Mouse (Mus musculus) liver, embryonic 13.5 days (tissue): ENCODE measurements around the gene Pigz. TPM values are rescaled to one million over a fixed set of nuclear protein-coding genes. Genes with fewer than 3 reads are reported as not detected.

ENCODE experiments used
- ATAC-seq: fragments of 200-750 bp; cut with Nextera tagmentation; 2 replicates; pipeline ENCODE4 v1.8.0; 2017; ENCODE audit warnings: low read depth, mild to moderate bottlenecking, moderate number of reproducible peaks, moderate library complexity
- DNase-seq: peaks from one replicate; pipeline ENCODE4 v3.0.0; 2022
- H3K27ac ChIP-seq: fragments of 300-500 bp; sonication (generic); 2 replicates; pipeline ENCODE4 v1.5.1; 2015; ENCODE audit warnings: moderate library complexity, mild to moderate bottlenecking, inconsistent platforms
- H3K27me3 ChIP-seq: fragments of 300-500 bp; sonication (generic); 2 replicates; pipeline ENCODE4 v1.6.1; 2015; ENCODE audit warnings: mild to moderate bottlenecking, inconsistent platforms
- H3K36me3 ChIP-seq: fragments of 300-500 bp; sonication (generic); 2 replicates; pipeline ENCODE4 v1.6.1; 2015; ENCODE audit warnings: mild to moderate bottlenecking, inconsistent platforms
- H3K4me1 ChIP-seq: fragments of 300-500 bp; sonication (generic); replicated peaks from 2 replicates; pipeline ENCODE4 v1.6.1; 2015; ENCODE audit warnings: inconsistent platforms
- H3K4me2 ChIP-seq: fragments of 300-500 bp; sonication (generic); 2 replicates; pipeline ENCODE4 v1.6.1; 2015; ENCODE audit warnings: inconsistent platforms, mild to moderate bottlenecking, moderate library complexity
- H3K4me3 ChIP-seq: fragments of 300-500 bp; sonication (generic); replicated peaks from 2 replicates; pipeline ENCODE4 v1.5.1; 2015; ENCODE audit warnings: mild to moderate bottlenecking, inconsistent platforms
- H3K9ac ChIP-seq: fragments of 300-500 bp; sonication (generic); 2 replicates; pipeline ENCODE4 v1.6.1; 2015; ENCODE audit warnings: mild to moderate bottlenecking, inconsistent platforms
- H3K9me3 ChIP-seq: fragments of 300-500 bp; sonication (generic); replicated peaks from 2 replicates; pipeline ENCODE4 v1.6.1; 2016; ENCODE audit warnings: inconsistent platforms
- WGBS: fragments of 180-500 bp; shearing (Covaris S2); methylation state at CpG from one replicate; pipeline ENCODE4 v1.1.7; 2015; ENCODE audit not compliant: insufficient replicate concordance; 5-methylcytosine and 5-hydroxymethylcytosine counted together
- polyA plus RNA-seq: library from polyadenylated mRNA; unstranded; fragments of >200 nt; fragmentation: Nextera tagmentation; extraction: Ambion mirVana; gene quantifications from 2 replicates; pipeline ENCODE4 v1.2.1, GENCODE M21; 2015

Pigz gene
- 0.38 TPM in 1 of 2 replicates, not detected in the other for polyA plus RNA-seq

GRCm38 (mm10) chr16:31933751-31934549 lies at the start of gene Pigz:
Pigz (plus strand) TSS chr16:31933851.
- ATAC-seq (no peak), DNase-seq (no peak)
- no peaks in the 10 kb centered on the region for H3K36me3 ChIP-seq
- peak within 1 kb of the TSS; percentile 56 for H3K4me3 ChIP-seq
- H3K27ac ChIP-seq: no peak within 1 kb of the TSS
- H3K9me3 ChIP-seq: no peaks in the 10 kb centered on the region
- peak within 1 kb of the TSS; percentile 78 for H3K4me2 ChIP-seq
- H3K9ac ChIP-seq: peak within 1 kb of the TSS; percentile 57; the same call in 1 of the 2 replicates
- H3K4me1 ChIP-seq: peaks cover 25% of the 10 kb centered on the region
- peaks cover 71% of the 10 kb centered on the region for H3K27me3 ChIP-seq
- 10% methylated on average over 42 of the region's 42 CpGs for WGBS

GRCm38 (mm10) chr16:31883902-31884301 lies 49.7 kb upstream of the Pigz start:
- peak overlapping the region; percentile 41; the same call in 1 of the 2 replicates for H3K4me2 ChIP-seq
- 0 out of 2 replicates have a peak, but pooled peaks cover 4% of the 10 kb centered on the region for H3K27me3 ChIP-seq
- no peak overlapping the region for H3K27ac ChIP-seq
- H3K9ac ChIP-seq: no peak overlapping the region
- DNase-seq: no peak
- peak; percentile 29; the same call in 1 of the 2 replicates for ATAC-seq
- WGBS: 12% methylated on average over 6 of the region's 6 CpGs
- no peaks in the 10 kb centered on the region for H3K9me3 ChIP-seq
- H3K36me3 ChIP-seq: no peaks in the 10 kb centered on the region
- H3K4me1 ChIP-seq: peaks cover 12% of the 10 kb centered on the region
- no peak overlapping the region for H3K4me3 ChIP-seq

GRCm38 (mm10) chr16:31890907-31891306 lies 42.7 kb upstream of the Pigz start:
- no peak for DNase-seq
- Histone ChIP-seq H3K36me3 (no peaks in the 10 kb centered on the region), H3K27me3 (no peaks in the 10 kb centered on the region), H3K4me2 (no peak overlapping the region), H3K27ac (no peak overlapping the region), H3K4me1 (no peaks in the 10 kb centered on the region), H3K4me3 (no peak overlapping the region), H3K9ac (no peak overlapping the region), H3K9me3 (no peaks in the 10 kb centered on the region)
- WGBS: 65% methylated on average over 7 of the region's 7 CpGs
- ATAC-seq: no peak

- DNase-seq (no peak), ATAC-seq (no peak)
- H3K4me2 ChIP-seq: no peak overlapping the region
- WGBS: 72% methylated on average over 5 of the region's 5 CpGs
- peaks cover 7% of the 10 kb centered on the region; the same call in 1 of the 2 replicates for H3K4me1 ChIP-seq
- no peak overlapping the region for H3K27ac ChIP-seq
- H3K36me3 ChIP-seq: no peaks in the 10 kb centered on the region
- H3K27me3 ChIP-seq: no peaks in the 10 kb centered on the region
- H3K9me3 ChIP-seq: no peaks in the 10 kb centered on the region
- no peak overlapping the region for H3K9ac ChIP-seq
- no peak overlapping the region for H3K4me3 ChIP-seq
Observed at GRCm38 (mm10) chr16:31893396-31894141, 40.1 kb upstream of the Pigz start.

GRCm38 (mm10) chr16:31896971-31897774 lies 36.5 kb upstream of the Pigz start:
- no peak for ATAC-seq
- no peak overlapping the region for H3K4me3 ChIP-seq
- peak overlapping the region; percentile 46 for H3K4me2 ChIP-seq
- no peaks in the 10 kb centered on the region for H3K36me3 ChIP-seq
- peaks cover 7% of the 10 kb centered on the region; the same call in 1 of the 2 replicates for H3K4me1 ChIP-seq
- H3K9ac ChIP-seq: no peak overlapping the region
- H3K27me3 ChIP-seq: no peaks in the 10 kb centered on the region
- H3K27ac ChIP-seq: no peak overlapping the region
- WGBS: 17% methylated on average over 29 of the region's 29 CpGs
- peak; percentile 8 for DNase-seq
- H3K9me3 ChIP-seq: no peaks in the 10 kb centered on the region

- Histone ChIP-seq H3K36me3 (no peaks in the 10 kb centered on the region), H3K4me1 (peaks cover 7% of the 10 kb centered on the region; the same call in 1 of the 2 replicates), H3K9me3 (no peaks in the 10 kb centered on the region), H3K27me3 (no peaks in the 10 kb centered on the region), H3K4me3 (no peak overlapping the region), H3K9ac (no peak overlapping the region), H3K4me2 (no peak overlapping the region), H3K27ac (no peak overlapping the region)
- ATAC-seq (no peak), DNase-seq (no peak)
- 77% methylated on average over 18 of the region's 18 CpGs for WGBS
Observed at GRCm38 (mm10) chr16:31898546-31899326, 34.9 kb upstream of the Pigz start.

GRCm38 (mm10) chr16:31901886-31902285 lies 31.8 kb upstream of the Pigz start:
- H3K4me2 ChIP-seq: no peak overlapping the region
- no peak overlapping the region for H3K27ac ChIP-seq
- H3K27me3 ChIP-seq: peaks cover 7% of the 10 kb centered on the region; the same call in 1 of the 2 replicates
- DNase-seq: no peak
- no peaks in the 10 kb centered on the region for H3K9me3 ChIP-seq
- WGBS: 70% methylated on average over 1 of the region's 1 CpGs
- no peaks in the 10 kb centered on the region for H3K36me3 ChIP-seq
- ATAC-seq: no peak
- H3K4me1 ChIP-seq: peaks cover 19% of the 10 kb centered on the region
- no peak overlapping the region for H3K4me3 ChIP-seq
- H3K9ac ChIP-seq: no peak overlapping the region

- no peak overlapping the region for H3K9ac ChIP-seq
- H3K9me3 ChIP-seq: no peaks in the 10 kb centered on the region
- DNase-seq (no peak), ATAC-seq (no peak)
- no peaks in the 10 kb centered on the region for H3K36me3 ChIP-seq
- H3K27me3 ChIP-seq: peaks cover 7% of the 10 kb centered on the region; the same call in 1 of the 2 replicates
- no peak overlapping the region for H3K4me3 ChIP-seq
- 70% methylated on average over 8 of the region's 8 CpGs for WGBS
- H3K27ac ChIP-seq: no peak overlapping the region
- H3K4me2 ChIP-seq: no peak overlapping the region
- H3K4me1 ChIP-seq: peaks cover 13% of the 10 kb centered on the region
Observed at GRCm38 (mm10) chr16:31903239-31903638, 30.4 kb upstream of the Pigz start.

GRCm38 (mm10) chr16:31905331-31905730 lies 28.3 kb upstream of the Pigz start:
- H3K4me1 ChIP-seq: peaks cover 15% of the 10 kb centered on the region
- no peak overlapping the region for H3K9ac ChIP-seq
- ATAC-seq (no peak), DNase-seq (peak; percentile 15)
- H3K4me3 ChIP-seq: no peak overlapping the region
- no peak overlapping the region for H3K27ac ChIP-seq
- H3K27me3 ChIP-seq: peaks cover 7% of the 10 kb centered on the region; the same call in 1 of the 2 replicates
- no peak overlapping the region for H3K4me2 ChIP-seq
- no peaks in the 10 kb centered on the region for H3K36me3 ChIP-seq
- H3K9me3 ChIP-seq: no peaks in the 10 kb centered on the region
- 49% methylated on average over 4 of the region's 4 CpGs for WGBS
